ENCODE assay signal across 11 mouse cellular contexts in genomic region chr6:51851544-51851943, GRCm38 (mm10).
DNase-seq lines count a peak whose midpoint lies in the region; ATAC-seq and TF ChIP-seq lines count a peak whose summit lies in the region.
"Had no signal": no experiment of that assay in that cellular context is flagged by ENCODE, and none has a peak within 500 bp of the region (broad histone marks: within the 10 kb centered on the region; RNA-seq: fewer than 3 reads in every experiment).

No protein-coding gene starts in this region.

- no peak for TF ChIP-seq CTCF in heart, adult 2 months (IDR thresholded peaks at IDR 0.05)

- H3K4me2 ChIP-seq in heart, embryonic 13.5 days = peak overlapping the region; percentile 32
- no peak overlapping the region; the same call in 1 of the 2 replicates for H3K4me2 ChIP-seq in hindbrain, embryonic 16.5 days (ENCODE audit: low read length)
- H3K4me2 ChIP-seq: intestine, embryonic 15.5 days had no signal

- H3K9ac ChIP-seq in heart, adult 2 months (ENCODE audit: low read depth, low read length) = no peak overlapping the region
- peak overlapping the region; percentile 45; the same call in 1 of the 2 replicates for H3K9ac ChIP-seq in heart, embryonic 13.5 days
- no peak overlapping the region; the same call in 1 of the 2 replicates for H3K9ac ChIP-seq in hindbrain, embryonic 16.5 days (ENCODE audit: low read depth, low read length)
- H3K9ac ChIP-seq: intestine, embryonic 15.5 days had no signal

- no peak for TF ChIP-seq POLR2A in heart, adult 2 months (IDR thresholded peaks at IDR 0.05; ENCODE audit: insufficient read depth, low read depth, low read length)

- intact Hi-C loops in heart, adult 2 months (cut with DNase I) = no loop called here
- intact Hi-C loops in heart, postnatal 25 days (cut with DNase I) = no loop called here

- peak overlapping the region; percentile 1; the same call in 1 of the 2 replicates for H3K27ac ChIP-seq in heart, adult 2 months
- 0 out of 2 replicates have a peak overlapping the region, but pooled peaks have one; percentile 9 for H3K27ac ChIP-seq in heart, embryonic 10.5 days
- H3K27ac ChIP-seq in heart, embryonic 13.5 days (replicated peaks) = no peak overlapping the region
- peak overlapping the region; percentile 67 for H3K27ac ChIP-seq in hindbrain, embryonic 16.5 days (ENCODE audit: low read depth, low read length)
- H3K27ac ChIP-seq: intestine, embryonic 15.5 days had no signal

- H3K79me2 ChIP-seq in heart, adult 2 months (replicated peaks; ENCODE audit: control insufficient read depth, insufficient read depth, low read length) = no peaks in the 10 kb centered on the region

- no peaks in the 10 kb centered on the region for H3K9me3 ChIP-seq in heart, embryonic 10.5 days
- no peaks in the 10 kb centered on the region for H3K9me3 ChIP-seq in heart, embryonic 13.5 days
- H3K9me3 ChIP-seq in hindbrain, embryonic 16.5 days (ENCODE audit: control insufficient read depth, low read length) = no peaks in the 10 kb centered on the region
- H3K9me3 ChIP-seq: intestine, embryonic 15.5 days had no signal

- peak overlapping the region; percentile 19; the same call in 1 of the 2 replicates for H3K4me3 ChIP-seq in heart, adult 2 months
- no peak overlapping the region for H3K4me3 ChIP-seq in heart, embryonic 10.5 days
- no peak overlapping the region for H3K4me3 ChIP-seq in heart, embryonic 13.5 days
- no peak overlapping the region for H3K4me3 ChIP-seq in hindbrain, embryonic 16.5 days (ENCODE audit: low read length)
- H3K4me3 ChIP-seq: intestine, embryonic 15.5 days had no signal

- no peaks in the 10 kb centered on the region for H3K27me3 ChIP-seq in heart, adult 2 months (ENCODE audit: control insufficient read depth, insufficient read depth, low read length)
- no peaks in the 10 kb centered on the region for H3K27me3 ChIP-seq in heart, embryonic 10.5 days (ENCODE audit: insufficient read depth, poor library complexity, severe bottlenecking)
- H3K27me3 ChIP-seq in heart, embryonic 13.5 days (replicated peaks) = peaks cover 18% of the 10 kb centered on the region
- no peaks in the 10 kb centered on the region for H3K27me3 ChIP-seq in hindbrain, embryonic 16.5 days (replicated peaks; ENCODE audit: control insufficient read depth, insufficient read depth, low read length)

- TF ChIP-seq EP300 in heart, adult 2 months (IDR thresholded peaks at IDR 0.05; ENCODE audit: insufficient read depth, low read depth, low read length) = no peak

- no peaks in the 10 kb centered on the region for H3K36me3 ChIP-seq in heart, adult 2 months (ENCODE audit: control insufficient read depth, insufficient read depth, low read length)
- H3K36me3 ChIP-seq in heart, embryonic 10.5 days = no peaks in the 10 kb centered on the region
- H3K36me3 ChIP-seq in heart, embryonic 13.5 days = no peaks in the 10 kb centered on the region
- H3K36me3 ChIP-seq in hindbrain, embryonic 16.5 days (ENCODE audit: control insufficient read depth, insufficient read depth, low read length) = no peaks in the 10 kb centered on the region
- H3K36me3 ChIP-seq: intestine, embryonic 15.5 days had no signal

- 19% methylated on average over 7 of the region's 7 CpGs for WGBS in heart, adult 2 months
- WGBS in heart, embryonic 10.5 days = 42% methylated on average over 7 of the region's 7 CpGs
- 25% methylated on average over 7 of the region's 7 CpGs for WGBS in heart, embryonic 13.5 days
- WGBS in hindbrain, embryonic 16.5 days = 35% methylated on average over 7 of the region's 7 CpGs

- ATAC-seq in heart, embryonic 13.5 days (ENCODE audit: extremely low read depth, insufficient number of reproducible peaks, low FRiP score, low TSS enrichment) = no peak
- no peak for ATAC-seq in hindbrain, embryonic 16.5 days
- ATAC-seq: CD4-positive, CD25-positive, alpha-beta regulatory T cell, adult 4 months; intestine, embryonic 15.5 days had no signal

- DNase-seq in heart, adult 2 months = peak; percentile 11 to 20
- DNase-seq in heart, postnatal 25 days (ENCODE audit: low spot score) = no peak
- no peak for DNase-seq in heart, embryonic 10.5 days (ENCODE audit: low spot score)
- no peak for DNase-seq in embryo, embryonic 10 days (ENCODE audit: low spot score)
- DNase-seq in lung, postnatal 14 days = no peak
- DNase-seq: lung, adult 18-20 months; right cerebral cortex, postnatal 25 days had no signal

- no peaks in the 10 kb centered on the region for H3K4me1 ChIP-seq in heart, adult 2 months (ENCODE audit: control insufficient read depth, insufficient read depth, low read length)
- H3K4me1 ChIP-seq in heart, embryonic 10.5 days = peaks cover 16% of the 10 kb centered on the region
- H3K4me1 ChIP-seq in heart, embryonic 13.5 days = peaks cover 16% of the 10 kb centered on the region
- peaks cover 30% of the 10 kb centered on the region for H3K4me1 ChIP-seq in hindbrain, embryonic 16.5 days (ENCODE audit: control insufficient read depth, insufficient read depth, low read depth, low read length)

Comparison
In these comparisons a context has a peak if more than half of its experiments do, and no peak if none do; other contexts are left out.
1. DNase-seq: peak in heart, adult 2 months (2 of 2); none in heart, postnatal 25 days (single experiment), heart, embryonic 10.5 days (single experiment), embryo, embryonic 10 days (single experiment) and lung, postnatal 14 days (single experiment).